Mouse (Mus musculus): ENCODE data around the gene Scnn1a.
A peak's percentile ranks its signal among the peaks of the same experiment; 100 is the strongest.

Gene Scnn1a

GRCm38 (mm10) chr6:125309406-125309805, 11.1 kb upstream of the Scnn1a start:
- no peak for DNase-seq (ENCODE audit: low spot score in 2 of 2)

GRCm38 (mm10) chr6:125312171-125312570, 8.3 kb upstream of the Scnn1a start:
- DNase-seq (ENCODE audit: low spot score in 2 of 2) = no peak

- no peak for DNase-seq (ENCODE audit: low spot score in 2 of 2)
Observed at GRCm38 (mm10) chr6:125312581-125313355, 7.7 kb upstream of the Scnn1a start.

DNA sequence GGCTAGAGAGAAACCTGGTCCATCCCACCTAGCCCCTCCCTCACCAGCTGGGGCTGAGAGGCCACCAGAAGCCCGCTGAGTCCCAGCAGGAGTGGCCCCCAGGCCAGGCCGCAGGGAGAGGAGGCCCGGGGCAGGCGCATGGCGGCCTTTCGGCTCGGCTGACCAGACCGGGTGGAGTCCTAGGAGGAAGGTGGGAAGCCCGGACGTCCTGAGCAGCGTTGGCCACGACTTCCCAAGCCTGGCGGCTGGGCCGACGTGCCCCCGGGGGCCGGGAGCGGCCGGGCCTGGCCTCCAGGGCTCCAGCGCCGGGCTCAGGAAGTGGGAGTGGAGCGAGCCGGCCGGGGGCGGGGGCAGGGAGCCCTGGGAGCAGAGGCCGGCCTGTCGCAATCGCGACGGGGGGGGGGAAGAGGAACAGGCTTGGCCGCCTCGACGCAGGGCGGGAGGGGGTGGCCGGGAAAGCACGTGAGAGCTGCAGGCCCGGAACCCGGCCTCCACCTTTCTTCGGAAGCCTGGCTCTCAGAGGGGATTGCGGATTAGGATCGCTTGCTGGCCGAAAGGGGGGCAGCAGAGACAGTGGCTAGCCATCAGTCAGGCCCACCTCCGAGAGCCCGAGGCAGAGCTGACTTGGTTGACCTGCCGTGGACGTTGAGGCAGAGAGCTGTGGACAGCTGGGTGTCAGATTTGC, 6.8 kb upstream of the Scnn1a start, which contains the start of gene Ltbr:
Gene Ltbr, minus strand, starts transcription at position 340 of the 685 bp plus-strand sequence.
- peak; percentile 78 to 90 for DNase-seq (ENCODE audit: low spot score in 2 of 2)

DNA sequence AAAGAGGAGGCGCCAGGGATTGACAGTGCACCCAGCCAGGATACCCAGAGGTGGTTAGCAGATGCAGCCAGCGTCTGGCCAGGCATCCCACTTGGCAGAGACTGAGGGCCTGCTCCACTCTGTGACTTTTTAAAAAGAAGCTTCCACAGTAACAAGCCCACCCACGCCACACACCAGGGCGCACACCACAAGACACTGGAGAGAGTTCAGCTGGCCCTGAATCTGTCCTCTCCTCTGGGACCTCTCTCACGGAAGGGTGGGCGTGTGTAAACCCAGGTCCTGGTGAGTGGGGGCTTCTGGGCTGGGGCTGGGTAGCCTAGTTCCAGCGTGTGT, 6.3 kb upstream of the Scnn1a start:
- no peak for DNase-seq (ENCODE audit: low spot score in 2 of 2)

- DNase-seq (ENCODE audit: low spot score in 2 of 2) = no peak
Observed at GRCm38 (mm10) chr6:125314746-125315145, 5.7 kb upstream of the Scnn1a start.

- DNase-seq (ENCODE audit: low spot score in 2 of 2) = no peak
Observed at GRCm38 (mm10) chr6:125317077-125317476, 3.4 kb upstream of the Scnn1a start.

DNA sequence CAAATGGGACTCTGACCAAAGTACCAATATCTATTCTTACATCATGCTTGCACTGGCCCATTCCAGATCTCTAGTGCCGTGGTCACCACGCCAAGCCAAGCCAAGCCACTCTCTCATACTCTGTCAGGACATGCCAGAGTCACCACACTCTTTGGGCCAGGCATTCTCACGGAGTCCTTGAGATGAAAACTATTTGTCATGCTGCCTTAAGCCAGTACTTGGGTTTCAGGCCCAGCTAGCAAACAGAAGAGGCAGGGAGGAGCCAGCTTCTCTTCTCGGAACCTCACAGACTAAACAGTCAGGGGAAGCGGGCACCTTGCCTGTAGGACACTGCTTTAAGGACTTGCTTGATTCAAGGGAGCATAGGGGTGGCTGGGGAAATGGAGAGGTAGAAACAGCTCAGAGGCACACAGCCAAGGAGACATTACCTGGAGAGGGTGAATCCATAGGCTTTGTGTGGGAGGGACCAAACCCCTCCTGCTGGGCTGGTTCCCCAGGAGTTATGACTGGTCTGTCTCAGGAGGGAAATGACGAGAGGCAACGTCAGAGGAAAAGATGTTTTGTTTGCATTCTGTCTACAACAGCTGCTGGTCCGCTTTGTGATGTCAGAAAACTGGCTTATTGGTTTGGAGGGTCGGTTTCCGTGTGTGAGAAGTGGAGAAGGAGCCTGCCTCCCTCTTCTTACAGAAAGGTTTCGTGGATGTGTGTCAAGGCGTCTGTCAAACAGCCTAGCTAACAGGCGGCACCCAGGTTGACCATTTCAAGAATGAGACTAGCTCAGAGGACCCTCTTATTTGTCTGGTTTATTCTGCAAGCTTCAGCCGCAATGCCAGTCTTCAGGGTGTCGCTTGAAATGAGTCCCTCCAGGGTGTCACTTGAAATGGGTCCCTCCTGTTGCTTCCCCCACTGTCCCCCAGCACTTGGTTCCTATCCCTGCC, 1.2 kb upstream of the Scnn1a start:
- no peak for DNase-seq (ENCODE audit: low spot score in 2 of 2)

- no peak for DNase-seq (ENCODE audit: low spot score in 2 of 2)
Observed at GRCm38 (mm10) chr6:125319919-125320296, 551 bp upstream of the Scnn1a start.

DNA sequence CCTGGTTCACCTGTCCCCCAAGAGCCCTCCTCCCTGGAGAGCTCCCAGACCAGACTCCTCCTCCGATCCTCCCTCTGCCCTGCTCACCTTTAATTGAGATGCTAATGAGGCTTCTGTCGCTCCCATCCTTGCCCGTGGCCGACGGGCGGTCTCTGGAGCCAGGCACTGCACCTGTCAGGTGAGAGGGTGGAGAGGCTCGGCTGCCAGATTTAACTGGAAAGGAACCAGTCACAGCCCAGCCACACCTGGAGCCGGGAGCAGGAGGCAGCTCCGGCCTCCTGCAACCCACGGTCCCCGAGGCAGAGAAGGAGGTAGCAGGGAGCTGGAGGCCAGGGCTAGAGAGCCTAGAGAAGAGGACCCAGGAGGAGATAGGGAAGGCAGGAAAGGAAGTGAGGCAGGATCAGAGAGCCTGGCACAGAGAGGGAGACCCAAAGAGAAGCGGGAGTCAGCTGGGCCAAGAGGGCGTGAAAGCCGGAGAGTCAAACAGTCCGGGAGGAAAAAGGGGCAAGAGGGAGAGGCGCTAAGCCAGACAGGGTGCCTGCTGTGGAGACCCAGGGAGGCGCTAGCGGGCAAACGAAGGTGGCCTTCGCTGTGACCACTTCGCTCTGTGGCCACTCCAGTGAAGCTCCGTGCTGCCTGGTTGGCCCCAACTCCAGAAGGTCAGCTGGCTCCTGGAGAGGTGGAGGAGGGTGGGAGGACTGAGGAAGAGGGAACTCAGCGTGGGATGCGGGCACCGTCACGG, 826 bp downstream of the Scnn1a start:
- no peak for DNase-seq (ENCODE audit: low spot score in 2 of 2)

DNA sequence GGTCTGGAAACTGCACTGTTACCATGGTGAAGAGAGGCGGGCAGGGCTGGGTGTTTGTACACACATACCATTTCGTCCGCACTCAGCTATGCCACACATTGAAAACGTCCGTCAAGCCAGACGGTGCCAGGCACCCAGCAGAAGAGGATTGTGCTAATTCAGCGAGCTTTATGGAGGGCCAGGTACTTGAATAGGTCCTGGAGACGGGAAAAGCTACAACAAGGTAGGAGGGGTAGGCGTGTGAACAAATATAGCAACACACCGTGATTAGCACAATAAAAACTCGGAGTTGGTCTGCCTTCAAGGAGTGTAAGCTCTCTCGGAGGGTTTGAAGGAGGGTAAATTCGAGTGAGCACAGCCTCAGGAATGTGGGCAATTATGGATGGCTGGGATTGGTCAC, 2.3 kb downstream of the Scnn1a start:
- no peak for DNase-seq (ENCODE audit: low spot score in 2 of 2)

DNA sequence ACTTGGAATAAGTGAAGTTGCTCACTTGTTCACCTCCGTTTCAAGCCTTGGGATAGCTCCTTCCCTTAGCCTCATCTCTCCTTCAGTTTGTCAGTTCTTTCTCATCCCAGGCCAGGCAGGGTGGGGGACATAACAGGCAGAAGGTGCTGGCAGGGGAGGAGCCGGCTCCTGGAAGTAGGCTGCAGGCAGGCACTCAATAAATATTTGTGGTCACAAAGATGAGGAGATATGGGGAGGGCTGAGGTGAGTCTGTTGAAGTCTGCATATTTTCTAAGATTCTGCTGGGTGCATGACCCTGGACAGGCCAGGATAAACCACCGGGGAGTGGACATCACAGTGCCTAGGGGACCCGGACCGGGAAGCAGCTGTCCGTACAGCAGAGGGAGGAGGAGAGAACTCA, 3.1 kb downstream of the Scnn1a start:
- DNase-seq (ENCODE audit: low spot score in 2 of 2) = no peak

DNA sequence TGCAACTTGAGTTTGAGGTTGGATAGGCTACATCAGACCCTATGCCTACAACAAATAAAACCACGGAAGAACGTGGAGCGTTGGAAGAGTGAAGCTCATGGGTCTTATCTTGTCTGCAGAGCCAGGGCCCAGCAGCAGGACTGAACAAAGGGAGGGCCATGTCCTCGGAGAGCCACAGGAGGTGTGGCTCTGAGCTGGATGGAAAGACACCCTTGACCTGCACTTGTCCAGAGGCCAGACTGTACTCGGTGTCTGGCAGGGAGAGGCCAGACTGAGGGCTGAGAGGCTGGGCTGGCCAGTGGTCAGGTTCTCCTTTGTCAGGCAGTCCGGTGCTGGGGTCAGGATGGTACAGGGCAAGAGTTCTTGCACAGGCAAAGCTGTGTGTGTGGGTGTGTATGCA, 4.9 kb downstream of the Scnn1a start:
- DNase-seq (ENCODE audit: low spot score in 2 of 2) = no peak

GRCm38 (mm10) chr6:125328243-125328642, 7.8 kb downstream of the Scnn1a start:
- no peak for DNase-seq (ENCODE audit: low spot score in 2 of 2)

- peak; percentile 93 to 95 for DNase-seq (ENCODE audit: low spot score in 2 of 2)
Observed at GRCm38 (mm10) chr6:125330626-125331326, 10.3 kb downstream of the Scnn1a start.

DNA sequence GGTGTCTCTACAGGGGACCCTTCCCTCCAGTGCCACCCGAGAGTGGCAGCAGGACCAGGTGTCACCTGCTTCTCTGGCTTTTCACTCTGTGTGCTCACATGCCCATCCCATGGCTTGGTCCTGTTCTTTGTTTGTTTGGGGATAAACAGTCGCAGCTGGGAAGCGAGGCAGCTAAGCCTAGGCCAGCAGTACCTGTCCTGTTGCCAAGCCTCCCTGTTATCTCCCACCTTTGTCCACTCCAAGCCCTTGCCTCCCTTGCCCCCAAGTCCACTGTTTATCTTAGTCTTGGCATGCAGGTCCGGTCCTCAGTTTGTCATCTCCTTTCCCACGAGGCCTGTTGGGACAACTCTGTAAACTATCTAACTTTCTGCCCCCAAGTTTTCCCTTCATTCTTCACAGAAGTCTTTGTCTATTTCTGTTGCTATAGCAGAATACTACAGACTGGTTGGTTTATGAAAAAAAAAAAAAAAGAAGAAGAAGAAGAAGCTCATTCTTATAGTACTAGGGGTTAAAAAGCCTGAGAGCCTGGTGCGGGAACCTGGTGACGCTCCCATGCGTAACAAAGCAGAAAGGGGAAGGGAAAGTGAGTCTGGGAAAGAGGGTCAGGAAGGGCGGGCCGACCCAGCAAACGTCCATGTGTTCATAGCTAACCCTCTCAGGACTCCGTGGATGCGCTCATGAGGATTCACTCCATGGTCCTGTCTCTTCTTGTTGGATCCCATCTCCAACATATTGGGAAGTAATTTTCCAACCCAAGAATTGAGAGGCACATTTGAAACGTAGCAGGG, 12.8 kb downstream of the Scnn1a start:
- no peak for DNase-seq (ENCODE audit: low spot score in 2 of 2)

DNA sequence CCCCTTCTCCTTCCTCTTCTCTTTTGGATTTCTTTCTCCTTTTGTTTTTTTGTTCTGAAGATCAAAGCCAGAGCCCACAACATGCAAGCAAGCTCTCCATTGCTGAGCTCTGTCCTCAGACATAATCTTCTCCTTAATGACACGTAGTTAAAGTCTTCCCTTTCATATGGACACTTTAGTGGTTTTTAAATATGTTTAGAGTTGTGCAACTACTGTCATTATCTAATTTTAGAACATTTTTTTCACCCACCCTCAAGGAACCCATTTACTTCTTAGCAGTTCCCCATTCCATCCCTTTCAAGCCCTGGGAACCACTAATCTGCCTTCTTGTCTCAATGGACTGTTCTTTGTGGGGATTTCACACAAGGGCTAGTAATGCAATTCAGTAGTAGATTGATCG, 13.9 kb downstream of the Scnn1a start:
- no peak for DNase-seq (ENCODE audit: low spot score in 2 of 2)

DNA sequence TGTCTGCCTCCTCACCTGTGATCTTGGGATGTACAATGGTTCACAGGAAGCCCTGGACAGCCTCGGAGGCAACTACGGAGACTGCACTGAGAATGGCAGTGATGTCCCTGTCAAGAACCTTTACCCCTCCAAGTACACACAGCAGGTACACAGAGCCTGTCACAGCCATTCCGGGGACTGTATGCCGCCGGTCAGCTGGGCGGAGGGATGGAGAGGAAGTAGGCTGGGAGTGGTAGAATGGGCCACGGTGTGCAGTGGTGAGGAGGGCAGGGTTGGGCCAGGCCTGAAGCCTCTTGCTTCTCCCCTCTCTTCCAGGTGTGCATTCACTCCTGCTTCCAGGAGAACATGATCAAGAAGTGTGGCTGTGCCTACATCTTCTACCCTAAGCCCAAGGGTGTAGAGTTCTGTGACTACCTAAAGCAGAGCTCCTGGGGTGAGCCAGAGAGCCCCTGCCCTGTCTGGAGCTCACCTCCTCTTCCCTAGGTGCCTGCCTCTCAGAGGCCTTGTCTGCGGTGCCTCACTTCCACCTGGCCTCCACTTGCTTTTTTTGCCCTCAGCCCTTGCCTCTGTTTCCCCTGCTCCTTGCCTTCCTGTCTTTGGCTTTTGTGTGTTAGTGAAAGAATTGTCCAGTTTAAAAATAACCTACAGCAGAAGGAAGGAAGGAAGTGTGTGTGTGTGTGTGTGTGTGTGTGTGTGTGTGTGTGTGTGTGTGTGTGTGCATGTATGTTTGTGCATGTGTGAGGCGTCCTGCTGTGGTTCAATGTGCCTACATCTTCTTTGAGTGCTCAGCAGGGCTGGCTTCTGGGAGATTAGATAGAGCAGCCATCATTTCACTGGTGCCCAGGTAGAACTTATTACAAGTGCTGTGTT, 18.6 kb downstream of the Scnn1a start:
- DNase-seq (ENCODE audit: low spot score in 2 of 2) = no peak

- DNase-seq (ENCODE audit: low spot score in 2 of 2) = no peak
Observed at GRCm38 (mm10) chr6:125340244-125340643, 19.8 kb downstream of the Scnn1a start.

Measured in urinary bladder, postnatal 36 days (tissue).